Mouse (Mus musculus) erythroblast, embryonic 14.5 days (primary cell): ENCODE measurements at regions not wholly inside any gene's neighbourhood (a gene's known extent, or its start where the extent isn't known, plus 50 kb on each side); places are given as distances from the start of the nearest gene placed in this dataset.

Source experiments
- GATA1 ChIP-seq: IDR thresholded peaks from 2 replicates; pipeline ENCODE4 v1.6.1; 2012; ENCODE audit warnings: low read length, inconsistent platforms, mixed read lengths
- TAL1 ChIP-seq: IDR thresholded peaks from 3 replicates; pipeline ENCODE4 v1.6.1; 2012; ENCODE audit warnings: low read length, inconsistent platforms, mixed read lengths

- TF ChIP-seq GATA1 (no peak), TAL1 (no peak)
Measured at GRCm38 (mm10) chr6:51169971-51170411, 262.5 kb upstream of the Nfe2l3 start.
